Mouse (Mus musculus): ENCODE measurements around the gene Acta1.

Acta1 gene

DNA sequence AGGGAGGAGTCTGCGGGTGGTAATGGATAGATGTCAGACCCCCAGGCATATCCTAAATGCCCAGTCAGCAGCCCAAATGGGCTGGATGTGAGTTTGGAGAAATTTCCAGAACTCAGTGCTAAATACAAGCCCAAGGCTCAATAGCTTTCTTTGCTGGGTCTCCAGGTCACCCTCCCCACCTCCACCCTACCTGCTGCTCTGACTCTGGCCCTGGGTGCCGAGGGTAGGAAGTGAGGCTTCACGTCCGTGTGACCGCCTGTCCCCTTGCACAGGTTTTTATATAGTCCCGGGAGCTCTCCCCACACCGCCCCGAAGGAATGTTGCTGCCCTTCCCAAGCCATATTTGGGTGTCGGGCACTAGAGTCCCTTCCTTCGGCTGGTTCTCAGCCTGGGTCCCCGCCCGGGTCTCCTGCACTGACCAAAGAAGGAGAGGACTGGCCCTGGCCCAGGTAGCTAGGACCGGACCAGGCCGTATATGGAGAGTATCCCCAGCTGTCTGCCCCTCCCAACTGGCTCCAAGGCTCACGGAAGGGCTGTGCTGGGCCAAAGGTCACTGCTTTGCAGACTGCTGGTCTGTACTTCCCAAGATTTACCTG, at the start of gene Acta1:
TSS of gene Acta1 (minus strand) at position 250 of the 596 bp plus-strand sequence.
- no peak for DNase-seq (ENCODE audit: low read depth, low spot score)

DNA sequence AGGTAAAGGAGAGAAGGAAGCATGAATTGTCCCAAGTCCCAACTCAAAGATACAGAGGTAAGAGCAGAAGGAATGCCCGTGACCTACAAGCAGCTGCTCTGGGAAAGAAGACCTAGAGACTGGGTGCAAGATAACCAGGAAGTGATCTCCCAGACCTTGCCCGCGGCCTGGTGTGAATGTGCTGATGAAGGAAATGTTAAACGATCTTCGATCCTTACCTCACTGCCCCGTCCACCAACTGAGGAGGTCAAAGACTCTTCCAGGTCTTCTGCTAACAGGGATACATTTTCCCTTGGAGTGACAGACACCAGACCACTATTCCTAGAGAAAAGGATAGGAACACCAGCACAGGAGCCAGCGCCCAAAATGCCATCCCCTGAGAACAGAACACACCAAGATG, 34.5 kb upstream of the Acta1 start:
- no peak for DNase-seq (ENCODE audit: low read depth, low spot score)

- no peak for DNase-seq (ENCODE audit: low read depth, low spot score)
Observed at GRCm38 (mm10) chr8:123925671-123926070, 31.1 kb upstream of the Acta1 start.

GRCm38 (mm10) chr8:123924719-123925118, 30.2 kb upstream of the Acta1 start:
- peak; percentile 95 for DNase-seq (ENCODE audit: low read depth, low spot score)

- no peak for DNase-seq (ENCODE audit: low read depth, low spot score)
Observed at GRCm38 (mm10) chr8:123914635-123915034, 20.1 kb upstream of the Acta1 start.

DNA sequence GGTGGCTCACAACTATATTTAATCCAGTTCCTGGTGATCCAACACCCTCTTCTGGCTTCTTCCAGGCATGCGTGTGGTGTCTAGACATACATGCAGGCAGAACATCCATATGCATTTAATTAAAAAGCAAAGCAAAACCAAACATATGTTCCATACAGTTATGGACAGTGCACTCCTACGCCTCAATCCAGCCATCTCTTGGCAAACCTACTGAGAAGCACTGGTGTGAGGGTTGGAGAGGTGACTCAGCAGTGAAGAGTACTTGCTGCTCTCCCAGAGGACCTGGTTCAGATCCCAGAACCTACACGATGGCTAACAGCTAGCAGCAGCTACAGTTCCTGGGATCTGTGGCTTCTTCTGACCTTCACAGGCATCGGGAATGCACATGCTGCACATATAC, 17.7 kb upstream of the Acta1 start:
- peak; percentile 81 for DNase-seq (ENCODE audit: low read depth, low spot score)

- DNase-seq (ENCODE audit: low read depth, low spot score), result no peak
Observed at GRCm38 (mm10) chr8:123907604-123908003, 13.1 kb upstream of the Acta1 start.

GRCm38 (mm10) chr8:123902653-123903052, 8.1 kb upstream of the Acta1 start:
- DNase-seq (ENCODE audit: low read depth, low spot score), result no peak

GRCm38 (mm10) chr8:123899366-123899765, 4.8 kb upstream of the Acta1 start:
- DNase-seq (ENCODE audit: low read depth, low spot score), result peak; percentile 75

- peak; percentile 69 for DNase-seq (ENCODE audit: low read depth, low spot score)
Observed at GRCm38 (mm10) chr8:123898576-123898975, 4.0 kb upstream of the Acta1 start.

DNA sequence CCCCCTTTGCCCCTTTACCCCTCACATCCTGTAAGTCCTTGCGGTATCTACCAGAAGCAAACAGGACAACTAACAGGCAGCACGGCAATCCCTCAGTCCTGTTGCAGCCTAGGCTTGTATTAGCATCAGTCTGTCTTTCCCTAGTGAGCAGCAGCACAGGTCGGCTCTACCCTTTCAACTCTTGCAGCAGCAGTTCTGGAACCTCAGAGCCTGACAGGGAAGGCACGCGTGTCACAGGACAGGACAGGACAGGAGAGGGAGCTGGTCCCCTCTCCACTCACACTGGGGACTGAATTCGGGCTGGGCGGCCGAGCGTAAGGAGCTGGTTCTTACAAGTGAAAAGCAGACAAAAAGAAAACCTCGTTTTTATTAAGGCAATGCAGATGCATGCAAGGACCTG, 2.2 kb upstream of the Acta1 start:
- DNase-seq (ENCODE audit: low read depth, low spot score), result no peak

- DNase-seq (ENCODE audit: low read depth, low spot score), result no peak
Observed at GRCm38 (mm10) chr8:123896366-123896761, 1.8 kb upstream of the Acta1 start.

GRCm38 (mm10) chr8:123895680-123896365, 1.3 kb upstream of the Acta1 start:
- DNase-seq (ENCODE audit: low read depth, low spot score), result peak; percentile 63

DNA sequence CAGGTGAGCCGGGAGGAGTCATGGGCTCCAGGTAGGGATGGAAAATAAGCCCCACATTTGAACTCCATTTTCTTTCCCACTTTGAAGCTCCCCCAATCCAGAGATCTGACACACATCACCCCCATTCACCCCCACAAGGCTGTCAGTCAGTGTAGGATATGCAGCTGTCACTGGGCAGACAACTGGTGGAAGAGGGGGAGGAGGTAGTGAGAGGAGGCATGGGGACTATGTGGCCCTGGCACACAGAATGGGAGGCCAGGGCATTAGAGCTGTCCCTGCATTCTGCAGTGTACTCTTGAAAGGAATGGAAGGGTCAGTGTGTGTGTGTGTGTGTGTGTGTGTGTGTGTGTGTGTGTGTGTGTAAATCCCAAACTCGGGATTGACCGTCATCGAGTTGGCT, 679 bp upstream of the Acta1 start:
- no peak for DNase-seq (ENCODE audit: low read depth, low spot score)

DNA sequence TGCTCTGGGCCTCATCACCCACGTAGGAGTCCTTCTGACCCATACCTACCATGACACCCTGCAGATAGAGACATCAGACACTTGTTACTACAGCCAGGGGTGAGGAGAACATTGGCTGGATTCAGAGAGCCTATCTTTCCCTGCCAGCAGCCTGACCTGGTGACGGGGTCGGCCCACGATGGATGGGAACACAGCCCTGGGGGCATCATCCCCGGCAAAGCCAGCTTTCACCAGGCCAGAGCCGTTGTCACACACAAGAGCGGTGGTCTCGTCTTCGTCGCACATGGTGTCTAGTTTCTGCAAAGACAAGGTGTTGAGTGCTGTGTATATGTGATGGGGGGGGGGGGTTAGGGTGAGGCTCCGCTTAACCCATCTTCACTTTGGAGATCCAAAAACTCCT, 1.1 kb downstream of the Acta1 start:
- no peak for DNase-seq (ENCODE audit: low read depth, low spot score)

DNA sequence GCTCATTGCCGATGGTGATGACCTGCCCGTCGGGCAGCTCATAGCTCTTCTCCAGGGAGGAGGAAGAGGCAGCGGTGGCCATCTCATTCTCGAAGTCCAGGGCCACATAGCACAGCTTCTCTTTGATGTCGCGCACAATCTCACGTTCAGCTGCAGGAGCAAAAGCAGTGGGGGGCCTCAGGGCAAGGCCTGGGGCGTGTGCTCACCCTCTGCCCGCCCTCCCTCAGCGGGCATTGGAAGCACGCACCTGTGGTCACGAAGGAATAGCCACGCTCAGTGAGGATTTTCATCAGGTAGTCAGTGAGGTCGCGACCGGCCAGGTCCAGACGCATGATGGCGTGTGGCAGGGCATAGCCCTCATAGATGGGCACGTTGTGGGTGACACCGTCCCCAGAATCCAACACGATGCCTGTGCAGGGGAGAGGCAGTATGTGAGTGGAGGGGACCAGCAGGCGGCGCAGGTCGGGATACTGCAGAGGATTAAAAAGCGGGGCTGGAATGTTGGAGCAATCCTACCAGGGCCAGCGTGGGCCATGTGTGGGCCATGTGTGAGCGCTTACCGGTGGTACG, 1.9 kb downstream of the Acta1 start:
- peak; percentile 66 for DNase-seq (ENCODE audit: low read depth, low spot score)

- peak; percentile 96 for DNase-seq (ENCODE audit: low read depth, low spot score)
Observed at GRCm38 (mm10) chr8:123891883-123892585, 2.5 kb downstream of the Acta1 start.

GRCm38 (mm10) chr8:123891271-123891670, 3.3 kb downstream of the Acta1 start:
- peak; percentile 87 for DNase-seq (ENCODE audit: low read depth, low spot score)

DNA sequence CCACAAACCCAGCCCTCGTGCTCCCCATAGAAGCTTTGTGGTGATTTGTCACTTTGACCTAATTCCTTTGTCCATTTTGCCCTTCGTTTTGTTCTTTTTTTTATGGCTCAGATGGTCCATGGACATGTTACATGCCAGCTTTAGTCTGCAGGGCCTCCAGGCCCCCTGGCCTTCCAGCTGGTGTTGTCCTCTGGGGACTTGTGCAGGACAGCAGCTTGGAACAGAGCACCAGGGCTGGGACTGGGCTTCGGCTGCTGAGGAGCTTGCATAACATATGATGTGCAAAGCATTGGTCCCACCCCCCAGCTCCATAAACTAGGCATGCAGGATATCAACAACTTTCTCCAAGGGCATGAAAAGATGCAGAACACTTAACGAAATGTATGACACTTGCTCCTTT, 4.8 kb downstream of the Acta1 start:
- no peak for DNase-seq (ENCODE audit: low read depth, low spot score)

GRCm38 (mm10) chr8:123887956-123888355, 6.6 kb downstream of the Acta1 start:
- no peak for DNase-seq (ENCODE audit: low read depth, low spot score)

- DNase-seq (ENCODE audit: low read depth, low spot score), result peak; percentile 50
Observed at GRCm38 (mm10) chr8:123887163-123887562, 7.4 kb downstream of the Acta1 start.

GRCm38 (mm10) chr8:123884721-123885565, 9.6 kb downstream of the Acta1 start:
- peak; percentile 97 for DNase-seq (ENCODE audit: low read depth, low spot score)

All from brain, adult 2 months (tissue).